Mouse (Mus musculus) bone marrow macrophage, adult 2 months (primary cell): ENCODE data around the gene Bnip1. TPM values are rescaled to one million over a fixed set of nuclear protein-coding genes. Genes with fewer than 3 reads are reported as not detected.

Experiments
- H3K27ac ChIP-seq: 2 replicates; pipeline ENCODE4 v1.5.1; 2012; ENCODE audit warnings: low read depth, low read length; ENCODE audit not compliant: insufficient read depth
- H3K4me1 ChIP-seq: 2 replicates; pipeline ENCODE4 v1.6.1; 2012; ENCODE audit warnings: low read length; ENCODE audit not compliant: control insufficient read depth, insufficient read depth
- H3K4me3 ChIP-seq: 2 replicates; pipeline ENCODE4 v1.5.1; 2012; ENCODE audit warnings: mild to moderate bottlenecking, low read length, moderate library complexity; ENCODE audit not compliant: insufficient read depth
- CTCF ChIP-seq: IDR thresholded peaks from 2 replicates; pipeline ENCODE4 v1.5.1; 2012; ENCODE audit warnings: low read depth, mild to moderate bottlenecking, low read length, moderate library complexity
- POLR2A ChIP-seq: IDR thresholded peaks from 2 replicates; pipeline ENCODE4 v1.6.1; 2012; ENCODE audit warnings: mild to moderate bottlenecking, low read depth, low read length, borderline replicate concordance
- polyA plus RNA-seq: library from polyadenylated mRNA; stranded (reverse); fragments of >200 nt; gene quantifications from 2 replicates; pipeline ENCODE4 v1.2.4, GENCODE M21; 2012; ENCODE audit not compliant: missing spikeins, insufficient read depth, insufficient read length

The Bnip1 gene
- polyA plus RNA-seq, result 25.0 and 25.5 TPM in 2 replicates

- peaks cover 14% of the 10 kb centered on the region for H3K4me1 ChIP-seq
Observed at GRCm38 (mm10) chr17:26780750-26781571, at the start of gene Bnip1. Gene Bnip1, plus strand, starts transcription at chr17:26781066.

GRCm38 (mm10) chr17:26742581-26742980 lies 38.3 kb upstream of the Bnip1 start:
- Histone ChIP-seq H3K4me1 (peaks cover 10% of the 10 kb centered on the region), H3K4me3 (no peak overlapping the region), H3K27ac (no peak overlapping the region)
- TF ChIP-seq POLR2A, result no peak
- TF ChIP-seq CTCF, result no peak

More at GRCm38 (mm10) chr17:26780750-26781571, at the start of gene Bnip1:
- Histone ChIP-seq H3K27ac (peak within 1 kb of the TSS; percentile 80), H3K4me3 (peak within 1 kb of the TSS; percentile 97)
- TF ChIP-seq CTCF, result no peak

- Histone ChIP-seq H3K4me3 (no peak overlapping the region), H3K4me1 (peaks cover 5% of the 10 kb centered on the region), H3K27ac (no peak overlapping the region)
- TF ChIP-seq CTCF, result no peak
- TF ChIP-seq POLR2A, result no peak
Observed at GRCm38 (mm10) chr17:26743294-26743693, 37.6 kb upstream of the Bnip1 start.

- Histone ChIP-seq H3K4me1 (peaks cover 20% of the 10 kb centered on the region), H3K4me3 (no peak overlapping the region), H3K27ac (no peak overlapping the region)
- TF ChIP-seq POLR2A, result no peak
- no peak for TF ChIP-seq CTCF
Observed at GRCm38 (mm10) chr17:26749975-26750374, 30.9 kb upstream of the Bnip1 start.

- Histone ChIP-seq H3K4me1 (peaks cover 22% of the 10 kb centered on the region), H3K27ac (no peak overlapping the region), H3K4me3 (no peak overlapping the region)
- no peak for TF ChIP-seq POLR2A
- TF ChIP-seq CTCF, result no peak
Observed at GRCm38 (mm10) chr17:26752297-26752696, 28.6 kb upstream of the Bnip1 start.

GRCm38 (mm10) chr17:26753476-26753875 lies 27.4 kb upstream of the Bnip1 start:
- H3K4me3 ChIP-seq, result no peak overlapping the region
- H3K4me1 ChIP-seq, result peaks cover 22% of the 10 kb centered on the region
- H3K27ac ChIP-seq, result no peak overlapping the region
- TF ChIP-seq POLR2A, result no peak

- Histone ChIP-seq H3K27ac (no peak overlapping the region), H3K4me1 (no peaks in the 10 kb centered on the region), H3K4me3 (no peak overlapping the region)
- no peak for TF ChIP-seq CTCF
- no peak for TF ChIP-seq POLR2A
Observed at GRCm38 (mm10) chr17:26767100-26767753, 13.6 kb upstream of the Bnip1 start.

GRCm38 (mm10) chr17:26767754-26768124 lies 13.1 kb upstream of the Bnip1 start:
- Histone ChIP-seq H3K4me1 (no peaks in the 10 kb centered on the region), H3K27ac (no peak overlapping the region), H3K4me3 (no peak overlapping the region)
- TF ChIP-seq POLR2A (no peak), CTCF (no peak)

- no peak overlapping the region for H3K27ac ChIP-seq
- TF ChIP-seq POLR2A (no peak), CTCF (no peak)
- peaks cover 11% of the 10 kb centered on the region for H3K4me1 ChIP-seq
- no peak overlapping the region for H3K4me3 ChIP-seq
Observed at GRCm38 (mm10) chr17:26776211-26776610, 4.7 kb upstream of the Bnip1 start.

GRCm38 (mm10) chr17:26778001-26778400 lies 2.9 kb upstream of the Bnip1 start:
- Histone ChIP-seq H3K4me1 (peaks cover 14% of the 10 kb centered on the region), H3K27ac (no peak overlapping the region), H3K4me3 (no peak overlapping the region)
- TF ChIP-seq CTCF (no peak), POLR2A (no peak)
